Mouse (Mus musculus) embryonic facial prominence, embryonic 11.5 days (tissue): ENCODE measurements around the gene Rbm33. TPM values are rescaled to one million over a fixed set of nuclear protein-coding genes. Genes with fewer than 3 reads are reported as not detected.

Experiments used
- ATAC-seq: fragments of 200-750 bp; cut with Nextera tagmentation; replicated peaks from 2 replicates; pipeline ENCODE4 v1.8.0; 2017; ENCODE audit warnings: low read depth; ENCODE audit not compliant: insufficient number of reproducible peaks, low FRiP score, low TSS enrichment
- DNase-seq: peaks from one replicate; pipeline ENCODE4 v3.0.0-alpha.2; 2015; ENCODE audit warnings: low spot score
- H3K27ac ChIP-seq: fragments of 300-500 bp; sonication (generic); replicated peaks from 2 replicates; pipeline ENCODE4 v1.5.1; 2014; ENCODE audit warnings: mild to moderate bottlenecking, low read depth, low read length, control low read depth
- H3K27me3 ChIP-seq: fragments of 300-500 bp; sonication (generic); 2 replicates; pipeline ENCODE4 v1.6.1; 2014; ENCODE audit warnings: mild to moderate bottlenecking, low read length, moderate library complexity, mixed read lengths; ENCODE audit not compliant: control insufficient read depth, insufficient read depth
- H3K36me3 ChIP-seq: fragments of 300-500 bp; sonication (generic); replicated peaks from 2 replicates; pipeline ENCODE4 v1.6.1; 2014; ENCODE audit warnings: low read depth, mild to moderate bottlenecking, low read length, moderate library complexity, mixed read lengths; ENCODE audit not compliant: control insufficient read depth, insufficient read depth
- H3K4me1 ChIP-seq: fragments of 300-500 bp; sonication (generic); 2 replicates; pipeline ENCODE4 v1.6.1; 2014; ENCODE audit warnings: low read length, mixed read lengths; ENCODE audit not compliant: control insufficient read depth, insufficient read depth
- H3K4me2 ChIP-seq: fragments of 300-500 bp; sonication (generic); 2 replicates; pipeline ENCODE4 v1.6.1; 2014; ENCODE audit warnings: low read depth, mild to moderate bottlenecking, control low read depth, low read length, moderate library complexity
- H3K4me3 ChIP-seq: fragments of 300-500 bp; sonication (generic); 2 replicates; pipeline ENCODE4 v1.5.1; 2014; ENCODE audit warnings: low read depth, low read length, control low read depth
- H3K9ac ChIP-seq: fragments of 300-500 bp; sonication (generic); replicated peaks from 2 replicates; pipeline ENCODE4 v1.6.1; 2014; ENCODE audit warnings: mild to moderate bottlenecking, control low read depth, low read length
- H3K9me3 ChIP-seq: fragments of 300-500 bp; sonication (generic); replicated peaks from 2 replicates; pipeline ENCODE4 v1.6.1; 2016; ENCODE audit warnings: mild to moderate bottlenecking, low read length, inconsistent platforms, mixed read lengths; ENCODE audit not compliant: control insufficient read depth
- WGBS: fragments of 180-500 bp; shearing (Covaris S2); extraction: QIAGEN DNeasy Blood & Tissue Kit; methylation state at CpG from one replicate; pipeline ENCODE4 v1.1.7; 2014; 5-methylcytosine and 5-hydroxymethylcytosine counted together
- polyA plus RNA-seq: library from polyadenylated mRNA; unstranded; fragments of >200 nt; fragmentation: Nextera tagmentation; extraction: Ambion mirVana; gene quantifications from 2 replicates; pipeline ENCODE4 v1.2.1, GENCODE M21; 2014

Gene Rbm33
- polyA plus RNA-seq, 1 experiment from 2014 or later: 17.6 TPM

- WGBS: under 1% methylated on average over 31 of the region's 31 CpGs
- Histone ChIP-seq H3K9ac (no peak within 1 kb of the TSS), H3K27ac (no peak within 1 kb of the TSS), H3K4me2 (peak within 1 kb of the TSS; percentile 39), H3K4me3 (peak within 1 kb of the TSS; percentile 23), H3K36me3 (no peaks in the 10 kb centered on the region), H3K9me3 (no peaks in the 10 kb centered on the region), H3K4me1 (peaks cover 4% of the 10 kb centered on the region; the same call in 1 of the 2 replicates), H3K27me3 (peaks cover 70% of the 10 kb centered on the region)
- ATAC-seq (no peak), DNase-seq (peak; percentile 36)
These were observed 149.9 kb downstream of the Rbm33 start, which contains the start of gene Shh for GRCm38 (mm10) chr5:28466760-28467306. Gene Shh, minus strand, starts transcription at chr5:28467256.

Other genes with a start within 250 kb of the Rbm33 start
- 89.2 and 95.2 TPM in 2 replicates for gene Insig1, start 245.8 kb upstream of the Rbm33 start, polyA plus RNA-seq
- 0.22 TPM in 1 of 2 replicates, not detected in the other for gene En2, start 151.4 kb upstream of the Rbm33 start, polyA plus RNA-seq
- 3.0 and 13.5 TPM in 2 replicates for gene Cnpy1, start 71.3 kb upstream of the Rbm33 start, polyA plus RNA-seq
- gene Shh, start 150.1 kb downstream of the Rbm33 start, polyA plus RNA-seq: 1.6 and 2.9 TPM in 2 replicates